Mouse (Mus musculus) adrenal gland, postnatal 36 days (tissue): ENCODE data around the gene Zdhhc12. TPM values are rescaled to one million over a fixed set of nuclear protein-coding genes. Genes with fewer than 3 reads are reported as not detected.

Source experiments
- DNase-seq, 2 experiments: peaks; one replicate each; pipeline ENCODE4 v3.0.0; 2021; ENCODE audit warnings: mixed read lengths in 1 of 2
- total RNA-seq, 2 experiments: library from RNA; stranded (reverse); gene quantifications; 2 replicates each; pipeline ENCODE4 v1.2.3; 2021

Zdhhc12 gene
- total RNA-seq, 2 experiments from 2014 or later, result 16.2 to 25.8 TPM

- no peak for DNase-seq
These were observed 6.8 kb upstream of the Zdhhc12 start for GRCm38 (mm10) chr2:30100214-30100613.

- peak; percentile 68 to 79 for DNase-seq
These were observed 2.6 kb upstream of the Zdhhc12 start for GRCm38 (mm10) chr2:30095882-30096527.

- DNase-seq, result peak; percentile 15 to 37
These were observed 750 bp upstream of the Zdhhc12 start for GRCm38 (mm10) chr2:30094208-30094588.

- no peak for DNase-seq
These were observed 1.0 kb downstream of the Zdhhc12 start for GRCm38 (mm10) chr2:30092280-30092918.

GRCm38 (mm10) chr2:30091521-30091920 is 1.9 kb downstream of the Zdhhc12 start:
- no peak for DNase-seq

GRCm38 (mm10) chr2:30087310-30087709 is 6.1 kb downstream of the Zdhhc12 start:
- DNase-seq, result no peak

- no peak for DNase-seq
These were observed 8.8 kb downstream of the Zdhhc12 start for GRCm38 (mm10) chr2:30084632-30085031.

- no peak for DNase-seq
These were observed 9.3 kb downstream of the Zdhhc12 start for GRCm38 (mm10) chr2:30084113-30084512.

GRCm38 (mm10) chr2:30080181-30080800 is 13.2 kb downstream of the Zdhhc12 start:
- DNase-seq, result no peak

GRCm38 (mm10) chr2:30078760-30079159 is 14.7 kb downstream of the Zdhhc12 start:
- no peak for DNase-seq

- DNase-seq, result peak; percentile 21 to 35
These were observed 15.1 kb downstream of the Zdhhc12 start for GRCm38 (mm10) chr2:30078349-30078712.

GRCm38 (mm10) chr2:30077502-30078348 is 15.7 kb downstream of the Zdhhc12 start, which contains the start of gene Pkn3:
Pkn3 (plus strand) TSS chr2:30077684.
- peak; percentile 91 to 94 for DNase-seq

- DNase-seq, result no peak
These were observed 16.5 kb downstream of the Zdhhc12 start for GRCm38 (mm10) chr2:30076959-30077358.

- no peak for DNase-seq
These were observed 17.0 kb downstream of the Zdhhc12 start for GRCm38 (mm10) chr2:30076439-30076838.

- peak; percentile 39 to 41 for DNase-seq
These were observed 17.8 kb downstream of the Zdhhc12 start for GRCm38 (mm10) chr2:30075625-30076024.

- DNase-seq, result no peak
These were observed 20.2 kb downstream of the Zdhhc12 start for GRCm38 (mm10) chr2:30073285-30073684.

GRCm38 (mm10) chr2:30072875-30073274 is 20.6 kb downstream of the Zdhhc12 start:
- no peak for DNase-seq

GRCm38 (mm10) chr2:30067962-30068361 is 25.5 kb downstream of the Zdhhc12 start:
- DNase-seq, result no peak

- DNase-seq, result peak; percentile 55 to 59
These were observed 26.2 kb downstream of the Zdhhc12 start for GRCm38 (mm10) chr2:30067031-30067888.

GRCm38 (mm10) chr2:30066046-30066901 is 27.2 kb downstream of the Zdhhc12 start:
- DNase-seq, result peak; percentile 98 to 99
